Mouse (Mus musculus): ENCODE measurements around the gene Isca2.

DNA sequence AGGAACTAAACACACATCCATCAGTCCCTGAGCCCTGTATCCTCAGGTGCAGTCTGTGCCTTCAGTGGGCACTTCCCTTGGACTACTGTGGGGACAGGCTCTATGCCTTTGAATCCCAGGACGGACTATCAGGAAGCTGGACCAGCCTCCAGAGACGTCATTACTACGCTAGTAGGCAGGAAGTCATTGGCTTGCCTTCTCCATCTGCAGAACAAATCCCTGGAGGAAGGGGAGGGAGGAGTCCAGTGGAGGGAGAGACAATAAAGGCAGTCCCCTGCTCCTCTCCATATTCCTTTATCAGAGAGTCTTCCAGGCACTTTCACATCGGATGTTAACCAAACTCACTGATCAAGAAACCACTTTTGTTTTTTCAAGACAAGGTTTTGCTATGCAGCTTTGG is 38.5 kb downstream of the Isca2 start:
- TF ChIP-seq CTCF (IDR thresholded peaks at IDR 0.05; ENCODE audit: extremely low read depth, insufficient read depth, low read length) (no peak), POLR2A (IDR thresholded peaks at IDR 0.05; ENCODE audit: extremely low read depth, insufficient read depth, low read length) (no peak)
